Mouse (Mus musculus): ENCODE results near the gene Ctbp2. TPM values are rescaled to one million over a fixed set of nuclear protein-coding genes. Genes with fewer than 3 reads are reported as not detected.

The Ctbp2 gene
- polyA plus RNA-seq, 1 experiment from 2014 or later = 71.3 TPM

DNA sequence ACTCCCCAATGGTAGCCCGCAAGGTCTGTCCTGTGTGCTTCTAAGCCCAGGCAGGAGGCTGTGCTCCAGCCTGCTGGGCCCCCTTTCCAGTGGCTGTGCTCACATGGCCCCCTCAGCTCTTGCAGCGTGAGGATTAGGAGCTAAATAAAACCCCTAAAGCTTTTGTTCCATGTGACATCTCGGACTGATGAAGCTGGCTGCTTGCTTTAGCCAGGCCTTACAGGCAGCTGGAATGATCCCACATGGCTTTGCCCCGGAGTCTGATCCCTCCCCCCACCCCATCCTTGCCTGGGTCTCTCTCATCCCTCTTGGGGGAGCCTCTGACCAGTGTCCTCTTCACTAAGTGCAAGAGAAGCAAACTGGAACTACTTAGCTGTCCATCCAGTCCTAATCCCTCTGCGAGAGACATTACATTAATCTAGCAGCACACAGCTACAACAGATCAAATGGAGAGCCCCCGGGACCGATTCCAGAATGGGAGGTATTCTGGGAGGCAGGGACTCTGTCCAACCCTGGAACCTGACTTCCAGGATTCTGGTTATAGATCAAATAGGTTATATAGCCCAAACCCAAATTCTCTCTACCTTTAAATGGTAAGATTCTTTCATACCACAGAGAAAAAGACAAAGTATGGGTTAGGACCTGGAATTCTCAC lies 108.6 kb downstream of the Ctbp2 start:
- Histone ChIP-seq H3K36me3 (0 out of 2 replicates have a peak, but pooled peaks cover 3% of the 10 kb centered on the region), H3K27ac (replicated peaks) (peak overlapping the region; percentile 29)
- no peak for ATAC-seq (ENCODE audit: insufficient number of reproducible peaks, low FRiP score, low TSS enrichment, low read depth)

DNA sequence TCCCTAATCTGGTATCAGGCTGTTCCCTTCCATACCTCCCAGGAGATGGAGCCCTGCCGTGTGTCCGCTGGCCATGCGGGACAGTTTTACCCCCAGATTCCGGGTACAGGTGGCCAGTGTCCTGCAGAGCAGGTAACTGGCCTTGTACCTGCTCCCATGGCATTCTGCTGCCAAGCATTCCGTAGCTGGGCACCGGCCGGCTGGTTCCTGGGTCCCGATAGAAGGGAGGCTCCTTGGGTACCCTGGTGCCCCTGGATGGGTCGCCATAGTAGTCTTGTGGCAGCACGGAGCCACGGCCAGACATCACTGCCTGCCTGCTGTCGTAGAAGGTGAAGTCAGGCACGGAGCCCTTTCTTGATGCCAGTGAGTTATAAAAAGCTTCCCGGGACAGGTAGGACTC lies 109.5 kb downstream of the Ctbp2 start:
- Histone ChIP-seq H3K4me2 (replicated peaks) (no peak overlapping the region), H3K27ac (replicated peaks) (no peak overlapping the region), H3K36me3 (peaks cover 3% of the 10 kb centered on the region; the same call in 1 of the 2 replicates), H3K4me1 (peaks cover 69% of the 10 kb centered on the region), H3K9ac (no peak overlapping the region), H3K4me3 (replicated peaks) (no peak overlapping the region), H3K9me3 (replicated peaks) (no peaks in the 10 kb centered on the region), H3K27me3 (no peaks in the 10 kb centered on the region)
- 88% methylated on average over 14 of the region's 14 CpGs for WGBS
- ATAC-seq (ENCODE audit: insufficient number of reproducible peaks, low FRiP score, low TSS enrichment, low read depth) = no peak

More for the DNA sequence above, 108.6 kb downstream of the Ctbp2 start:
- 24% methylated on average over 7 of the region's 7 CpGs for WGBS
- Histone ChIP-seq H3K9me3 (replicated peaks) (no peaks in the 10 kb centered on the region), H3K4me2 (replicated peaks) (no peak overlapping the region), H3K4me1 (peaks cover 71% of the 10 kb centered on the region), H3K4me3 (replicated peaks) (no peak overlapping the region), H3K27me3 (no peaks in the 10 kb centered on the region), H3K9ac (no peak overlapping the region)

DNA sequence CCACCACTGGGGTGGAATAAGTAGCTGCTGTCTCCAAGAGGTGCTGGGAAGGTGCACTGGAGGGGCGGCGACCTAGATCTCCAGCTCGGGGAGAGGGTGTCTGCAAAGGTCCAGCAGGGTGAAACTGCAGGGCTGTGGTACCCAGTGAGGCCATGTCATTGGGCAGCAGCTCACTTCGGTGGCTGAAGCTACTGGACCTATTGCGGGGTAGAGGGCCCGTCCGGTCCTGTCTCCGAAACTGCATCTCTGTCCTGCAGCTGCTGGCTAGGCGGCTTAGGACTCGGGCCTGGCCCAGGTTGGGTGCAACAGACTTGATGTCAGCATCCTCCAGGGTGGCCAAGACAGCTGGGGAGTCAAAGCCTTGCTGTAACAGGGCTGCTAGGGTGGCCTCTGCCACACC lies 110.2 kb downstream of the Ctbp2 start:
- no peak overlapping the region for H3K27ac ChIP-seq (replicated peaks)
- H3K4me1 ChIP-seq = peaks cover 64% of the 10 kb centered on the region
- no peak overlapping the region for H3K9ac ChIP-seq
- H3K9me3 ChIP-seq (replicated peaks) = no peaks in the 10 kb centered on the region
- no peak overlapping the region for H3K4me2 ChIP-seq (replicated peaks)
- no peaks in the 10 kb centered on the region for H3K27me3 ChIP-seq
- peaks cover 3% of the 10 kb centered on the region; the same call in 1 of the 2 replicates for H3K36me3 ChIP-seq
- WGBS = 88% methylated on average over 10 of the region's 10 CpGs
- ATAC-seq (ENCODE audit: insufficient number of reproducible peaks, low FRiP score, low TSS enrichment, low read depth) = no peak
- H3K4me3 ChIP-seq (replicated peaks) = no peak overlapping the region

DNA sequence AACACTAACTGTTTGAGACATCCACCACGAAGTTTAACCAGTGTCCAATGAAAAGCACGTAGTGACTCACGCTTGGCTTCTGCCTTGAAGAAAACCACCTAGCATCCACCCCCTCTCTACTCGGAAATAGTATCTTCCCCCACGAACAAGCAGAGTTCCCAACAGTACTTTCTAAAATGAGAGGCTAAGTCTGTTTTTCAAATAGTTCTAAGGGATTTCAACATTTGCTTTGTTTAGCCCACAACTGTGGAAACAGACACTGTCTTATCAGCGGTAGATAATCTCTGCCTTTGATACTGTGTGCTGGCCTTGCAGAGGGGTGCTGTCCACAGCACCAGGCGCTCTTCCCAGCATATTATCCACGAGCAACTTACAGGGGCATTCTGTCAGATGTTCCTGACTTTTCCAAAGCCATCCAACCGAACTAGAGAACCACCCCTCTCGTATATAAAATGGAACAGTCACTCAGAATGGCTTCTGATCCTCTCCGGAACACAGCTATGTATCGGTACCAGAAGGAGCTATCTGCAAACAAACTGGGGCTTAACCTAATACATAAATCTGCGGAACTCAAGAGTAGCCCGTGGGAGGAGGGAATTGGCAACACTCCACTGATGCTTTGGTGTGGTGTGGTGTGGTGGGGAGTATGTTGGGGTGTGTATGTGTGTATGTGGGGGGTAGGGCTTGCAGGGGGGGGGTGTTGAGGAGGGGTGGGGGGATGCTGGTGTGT lies 111.4 kb downstream of the Ctbp2 start:
- peak overlapping the region; percentile 23; the same call in 1 of the 2 replicates for H3K27ac ChIP-seq (replicated peaks)
- no peak for ATAC-seq (ENCODE audit: insufficient number of reproducible peaks, low FRiP score, low TSS enrichment, low read depth)
- 41% methylated on average over 14 of the region's 14 CpGs for WGBS
- H3K36me3 ChIP-seq = no peaks in the 10 kb centered on the region; the same call in 1 of the 2 replicates
- no peaks in the 10 kb centered on the region for H3K27me3 ChIP-seq
- H3K4me2 ChIP-seq (replicated peaks) = no peak overlapping the region
- H3K4me1 ChIP-seq = peaks cover 65% of the 10 kb centered on the region
- H3K9me3 ChIP-seq (replicated peaks) = no peaks in the 10 kb centered on the region
- H3K9ac ChIP-seq = no peak overlapping the region
- no peak overlapping the region for H3K4me3 ChIP-seq (replicated peaks)

DNA sequence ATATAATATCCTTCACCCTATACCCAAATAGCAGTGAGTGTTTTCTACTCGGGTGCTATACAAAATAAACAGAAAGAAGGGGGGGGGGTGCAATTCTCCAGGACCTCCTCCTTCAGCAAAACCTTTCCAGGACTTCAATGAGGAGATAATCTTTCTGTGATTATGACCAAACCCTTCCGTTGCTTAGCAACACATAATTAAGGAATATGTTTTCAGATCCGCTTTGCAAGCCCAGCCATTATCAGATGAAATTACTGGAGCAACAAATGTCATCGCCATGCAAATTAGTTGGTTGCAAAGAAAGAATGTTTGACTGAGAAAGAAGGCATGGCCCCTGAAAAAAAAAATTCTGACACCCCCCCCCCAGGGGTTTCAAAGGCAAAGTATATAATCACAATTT lies 112.5 kb downstream of the Ctbp2 start:
- H3K27ac ChIP-seq (replicated peaks) = peak overlapping the region; percentile 78; the same call in 1 of the 2 replicates
- no peak overlapping the region for H3K9ac ChIP-seq
- no peak overlapping the region for H3K4me3 ChIP-seq (replicated peaks)
- H3K27me3 ChIP-seq = no peaks in the 10 kb centered on the region
- 20% methylated on average over 4 of the region's 4 CpGs for WGBS
- no peak overlapping the region for H3K4me2 ChIP-seq (replicated peaks)
- H3K36me3 ChIP-seq = no peaks in the 10 kb centered on the region; the same call in 1 of the 2 replicates
- no peaks in the 10 kb centered on the region for H3K9me3 ChIP-seq (replicated peaks)
- peaks cover 76% of the 10 kb centered on the region for H3K4me1 ChIP-seq
- no peak for ATAC-seq (ENCODE audit: insufficient number of reproducible peaks, low FRiP score, low TSS enrichment, low read depth)

DNA sequence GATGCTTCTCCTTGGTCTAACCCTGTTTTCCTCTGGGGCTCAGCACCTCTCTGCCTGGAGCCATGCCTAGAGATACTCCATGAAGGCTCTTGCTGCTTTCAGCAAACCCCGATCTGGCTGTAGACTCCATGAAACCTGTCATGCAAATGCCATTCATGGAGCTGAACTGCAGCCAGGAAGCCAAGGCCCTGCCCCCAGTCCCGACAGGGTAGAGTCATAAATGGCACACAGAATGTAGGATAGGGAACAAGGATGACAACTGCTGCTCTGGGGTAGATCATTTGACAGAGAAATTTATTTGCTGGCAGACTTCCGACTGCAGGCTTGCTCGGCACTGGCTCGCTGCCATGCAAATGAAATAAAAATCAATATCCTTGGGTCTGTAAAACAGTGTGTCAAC lies 113.0 kb downstream of the Ctbp2 start:
- WGBS = 5% methylated on average over 5 of the region's 5 CpGs
- Histone ChIP-seq H3K4me2 (replicated peaks) (no peak overlapping the region), H3K9ac (no peak overlapping the region), H3K27ac (replicated peaks) (peak overlapping the region; percentile 78), H3K4me3 (replicated peaks) (no peak overlapping the region), H3K27me3 (no peaks in the 10 kb centered on the region), H3K4me1 (peaks cover 80% of the 10 kb centered on the region), H3K36me3 (no peaks in the 10 kb centered on the region; the same call in 1 of the 2 replicates), H3K9me3 (replicated peaks) (no peaks in the 10 kb centered on the region)
- peak; percentile 41; the same call in 1 of the 2 replicates for ATAC-seq (ENCODE audit: insufficient number of reproducible peaks, low FRiP score, low TSS enrichment, low read depth)

DNA sequence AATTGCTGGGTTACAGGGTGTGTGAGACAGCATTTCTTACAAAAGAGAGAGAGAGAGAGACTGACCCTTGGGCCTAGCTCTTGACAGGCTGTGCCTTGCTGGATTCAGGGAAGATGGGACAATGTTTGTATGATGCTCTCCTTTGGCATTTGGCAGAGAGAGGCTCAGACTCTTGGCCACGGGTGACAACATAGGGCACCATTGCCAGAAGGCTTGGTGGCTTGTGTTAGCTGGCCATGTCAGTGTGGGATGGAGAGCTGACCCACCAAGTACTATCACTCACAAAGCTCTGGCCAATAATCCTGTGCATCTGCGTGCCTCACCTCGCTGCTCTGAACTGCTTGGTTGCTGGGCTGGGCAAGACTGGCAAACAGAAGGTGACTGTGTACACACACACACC lies 113.7 kb downstream of the Ctbp2 start:
- H3K9me3 ChIP-seq (replicated peaks) = no peaks in the 10 kb centered on the region
- no peak overlapping the region for H3K9ac ChIP-seq
- peak overlapping the region; percentile 78; the same call in 1 of the 2 replicates for H3K27ac ChIP-seq (replicated peaks)
- no peaks in the 10 kb centered on the region for H3K27me3 ChIP-seq
- no peak for ATAC-seq (ENCODE audit: insufficient number of reproducible peaks, low FRiP score, low TSS enrichment, low read depth)
- H3K4me2 ChIP-seq (replicated peaks) = no peak overlapping the region
- 83% methylated on average over 3 of the region's 3 CpGs for WGBS
- H3K4me1 ChIP-seq = peaks cover 81% of the 10 kb centered on the region
- H3K36me3 ChIP-seq = peaks cover 3% of the 10 kb centered on the region; the same call in 1 of the 2 replicates
- no peak overlapping the region for H3K4me3 ChIP-seq (replicated peaks)

DNA sequence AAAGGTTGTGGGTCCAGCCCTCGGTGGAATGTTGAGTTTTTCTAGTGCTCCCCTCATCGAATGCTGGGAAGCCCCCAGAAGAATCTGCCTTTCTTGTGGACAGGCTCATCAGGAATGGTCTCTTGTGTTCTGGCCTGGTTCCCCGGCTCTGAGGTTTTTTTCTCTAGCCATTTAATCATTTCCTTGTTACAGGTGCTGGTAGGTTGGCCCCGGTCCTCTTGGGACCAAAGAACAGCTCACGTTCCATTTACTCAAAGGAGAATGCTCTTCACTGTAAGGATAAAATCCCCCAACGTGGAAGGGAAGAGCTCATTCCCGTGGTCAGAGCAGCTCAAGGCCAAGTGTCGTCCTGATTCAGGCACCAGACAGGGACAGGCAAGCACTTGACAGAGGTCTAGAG lies 114.5 kb downstream of the Ctbp2 start:
- H3K4me2 ChIP-seq (replicated peaks) = no peak overlapping the region
- H3K27me3 ChIP-seq = no peaks in the 10 kb centered on the region
- H3K27ac ChIP-seq (replicated peaks) = no peak overlapping the region
- peaks cover 76% of the 10 kb centered on the region for H3K4me1 ChIP-seq
- no peaks in the 10 kb centered on the region for H3K9me3 ChIP-seq (replicated peaks)
- no peak overlapping the region for H3K9ac ChIP-seq
- H3K36me3 ChIP-seq = peaks cover 3% of the 10 kb centered on the region; the same call in 1 of the 2 replicates
- ATAC-seq (ENCODE audit: insufficient number of reproducible peaks, low FRiP score, low TSS enrichment, low read depth) = no peak
- H3K4me3 ChIP-seq (replicated peaks) = no peak overlapping the region
- 76% methylated on average over 8 of the region's 8 CpGs for WGBS

DNA sequence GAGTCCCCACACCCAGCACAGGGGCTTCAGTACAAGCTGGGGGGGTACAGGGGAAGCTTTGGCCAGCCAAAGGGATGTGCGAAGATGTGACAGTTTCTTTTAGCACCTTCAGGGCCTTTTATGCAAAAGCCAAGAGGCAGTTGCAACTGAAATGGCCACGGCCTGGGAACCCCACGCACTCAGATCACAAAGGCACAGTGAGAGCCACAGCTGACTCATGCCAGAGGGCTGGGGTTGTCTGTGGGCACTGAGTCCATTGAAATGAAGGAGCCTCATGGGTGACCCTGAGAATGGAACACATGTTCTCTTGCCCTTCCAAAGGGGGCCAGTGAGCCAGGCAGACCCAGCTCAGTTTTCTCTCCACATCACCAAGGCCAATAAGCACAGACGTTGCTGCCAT lies 115.5 kb downstream of the Ctbp2 start:
- Histone ChIP-seq H3K4me1 (peaks cover 74% of the 10 kb centered on the region), H3K27ac (replicated peaks) (no peak overlapping the region), H3K4me2 (replicated peaks) (no peak overlapping the region), H3K27me3 (no peaks in the 10 kb centered on the region), H3K9me3 (replicated peaks) (no peaks in the 10 kb centered on the region), H3K9ac (no peak overlapping the region), H3K4me3 (replicated peaks) (no peak overlapping the region), H3K36me3 (peaks cover 3% of the 10 kb centered on the region; the same call in 1 of the 2 replicates)
- ATAC-seq (ENCODE audit: insufficient number of reproducible peaks, low FRiP score, low TSS enrichment, low read depth) = no peak
- 88% methylated on average over 4 of the region's 4 CpGs for WGBS

DNA sequence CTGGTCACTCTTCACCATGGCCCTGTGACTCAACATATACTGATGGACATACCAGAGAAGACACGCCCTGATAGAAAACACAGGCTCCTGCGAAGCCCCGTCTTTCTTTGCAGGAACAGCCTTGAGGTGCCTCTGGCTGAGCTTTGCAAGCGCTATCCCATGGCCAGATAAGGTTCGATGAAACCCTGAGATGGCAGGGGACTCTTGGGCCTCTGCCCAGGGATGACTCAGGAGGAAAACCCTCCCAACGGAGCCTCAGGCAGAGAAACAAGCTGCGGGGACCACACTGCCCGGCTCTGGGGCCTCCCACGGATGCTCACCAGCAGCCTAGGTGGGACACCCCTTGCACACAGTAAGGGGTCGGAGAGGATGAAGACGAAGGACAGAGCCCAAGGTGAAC lies 116.8 kb downstream of the Ctbp2 start:
- Histone ChIP-seq H3K36me3 (peaks cover 3% of the 10 kb centered on the region; the same call in 1 of the 2 replicates), H3K9me3 (replicated peaks) (no peaks in the 10 kb centered on the region), H3K4me3 (replicated peaks) (no peak overlapping the region), H3K4me1 (peaks cover 73% of the 10 kb centered on the region), H3K4me2 (replicated peaks) (no peak overlapping the region), H3K27me3 (no peaks in the 10 kb centered on the region), H3K9ac (no peak overlapping the region), H3K27ac (replicated peaks) (no peak overlapping the region)
- 65% methylated on average over 11 of the region's 11 CpGs for WGBS
- no peak for ATAC-seq (ENCODE audit: insufficient number of reproducible peaks, low FRiP score, low TSS enrichment, low read depth)

DNA sequence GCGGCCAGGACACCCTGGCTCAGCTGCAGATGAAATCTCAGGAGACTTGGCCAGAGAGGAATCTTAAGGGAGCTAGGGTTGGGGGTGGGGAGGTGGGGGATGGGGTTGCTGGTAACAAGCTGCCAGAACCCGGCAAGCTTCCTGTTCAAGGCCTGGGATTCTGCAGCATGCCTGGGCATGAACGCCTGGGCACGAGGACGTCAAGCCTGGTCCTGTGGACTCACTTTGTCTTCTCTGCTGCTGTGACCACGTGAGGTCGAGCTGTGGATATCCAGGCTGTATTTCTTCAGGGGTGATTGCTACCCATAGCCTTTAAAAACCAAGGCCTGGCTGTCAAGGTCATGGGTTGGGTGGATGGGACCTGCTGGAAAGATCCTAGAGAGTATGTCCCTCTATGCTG lies 118.4 kb downstream of the Ctbp2 start:
- WGBS = 69% methylated on average over 7 of the region's 7 CpGs
- no peak overlapping the region for H3K27ac ChIP-seq (replicated peaks)
- peaks cover 60% of the 10 kb centered on the region for H3K4me1 ChIP-seq
- no peak overlapping the region for H3K4me3 ChIP-seq (replicated peaks)
- H3K27me3 ChIP-seq = no peaks in the 10 kb centered on the region
- H3K4me2 ChIP-seq (replicated peaks) = no peak overlapping the region
- H3K9ac ChIP-seq = 0 out of 2 replicates have a peak overlapping the region, but pooled peaks have one; percentile 13
- H3K36me3 ChIP-seq = peaks cover 3% of the 10 kb centered on the region; the same call in 1 of the 2 replicates
- H3K9me3 ChIP-seq (replicated peaks) = no peaks in the 10 kb centered on the region
- ATAC-seq (ENCODE audit: insufficient number of reproducible peaks, low FRiP score, low TSS enrichment, low read depth) = no peak

Data from embryonic facial prominence, embryonic 15.5 days (tissue).